Mouse (Mus musculus): ENCODE measurements around the gene Sept11. TPM values are rescaled to one million over a fixed set of nuclear protein-coding genes. Genes with fewer than 3 reads are reported as not detected.
A peak's percentile ranks its signal among the peaks of the same experiment; 100 is the strongest.

Sept11 gene
- polyA plus RNA-seq, 1 experiment from 2014 or later, result 39.2 TPM

DNA sequence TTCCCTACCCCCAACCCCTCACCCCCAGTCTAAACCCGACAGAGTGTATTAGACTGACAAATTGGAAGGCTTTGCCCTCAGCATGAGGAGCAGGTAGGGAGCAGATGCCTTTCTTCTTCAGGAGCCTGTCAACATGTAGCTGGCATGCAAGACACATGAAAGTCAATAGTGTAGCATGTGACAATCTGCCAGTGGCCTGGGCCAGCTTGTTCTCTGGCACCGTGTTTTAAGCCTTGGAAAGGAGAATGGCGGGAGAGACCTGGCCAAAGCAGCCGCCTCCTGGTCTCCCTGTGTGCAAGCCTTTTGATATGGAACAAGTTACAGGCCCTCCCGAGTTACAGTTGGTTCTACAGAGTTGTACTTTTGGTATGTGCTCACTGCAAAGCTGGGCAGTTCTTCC, 47.5 kb downstream of the Sept11 start:
- WGBS, result 92% methylated on average over 5 of the region's 5 CpGs
- H3K9ac ChIP-seq (ENCODE audit: low read depth, low read length), result no peak overlapping the region
- no peak overlapping the region for H3K4me3 ChIP-seq (ENCODE audit: low read depth, low read length)
- H3K4me1 ChIP-seq (replicated peaks; ENCODE audit: control insufficient read depth, insufficient read depth, low read length), result no peaks in the 10 kb centered on the region
- H3K27me3 ChIP-seq (replicated peaks; ENCODE audit: control insufficient read depth, insufficient read depth, low read length), result no peaks in the 10 kb centered on the region
- H3K36me3 ChIP-seq (ENCODE audit: control insufficient read depth, insufficient read depth), result peaks cover 19% of the 10 kb centered on the region
- no peak overlapping the region for H3K27ac ChIP-seq (ENCODE audit: low read depth, low read length)
- peaks cover 2% of the 10 kb centered on the region; the same call in 1 of the 2 replicates for H3K9me3 ChIP-seq (ENCODE audit: control insufficient read depth)
- no peak for ATAC-seq
- H3K4me2 ChIP-seq (replicated peaks; ENCODE audit: low read depth), result no peak overlapping the region
- TF ChIP-seq CTCF (IDR thresholded peaks at IDR 0.05; ENCODE audit: low read depth), result no peak

DNA sequence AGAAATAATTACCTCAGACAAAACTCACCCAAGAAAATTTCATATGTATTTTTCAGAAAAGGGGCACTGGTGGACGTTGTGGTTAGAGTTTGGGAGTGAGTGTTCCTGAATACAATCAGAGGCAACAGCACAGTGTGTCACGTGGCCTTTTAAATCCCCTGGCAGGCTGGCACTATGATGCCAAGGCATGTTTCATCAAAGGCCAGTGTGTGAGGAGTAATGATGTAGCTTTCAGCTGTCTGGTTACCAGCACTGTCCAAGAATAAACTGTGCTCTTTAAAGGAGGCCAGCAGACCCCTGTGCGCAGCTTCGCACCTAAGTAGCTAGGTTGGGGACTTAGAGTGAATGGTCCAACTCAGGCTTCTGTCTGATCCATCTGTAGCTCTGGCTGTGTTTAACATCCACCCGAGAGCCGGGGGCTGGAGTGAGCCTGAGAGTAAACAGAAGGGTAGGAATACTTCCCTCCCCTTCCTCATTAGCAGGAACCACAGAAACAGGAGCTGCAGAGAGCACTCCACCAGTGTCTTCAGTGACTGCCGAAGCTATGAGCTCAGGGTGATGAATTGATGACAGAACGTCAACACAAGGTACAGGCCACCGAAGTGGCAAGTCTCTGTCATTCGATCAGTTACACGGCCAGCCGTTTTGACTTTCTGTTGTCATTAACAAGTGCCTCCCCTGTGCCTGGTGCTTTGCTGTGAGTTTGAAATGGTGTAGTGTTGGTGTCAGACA, 50.3 kb downstream of the Sept11 start:
- no peak for ATAC-seq
- no peak for TF ChIP-seq CTCF (IDR thresholded peaks at IDR 0.05; ENCODE audit: low read depth)
- Histone ChIP-seq H3K4me3 (ENCODE audit: low read depth, low read length) (no peak overlapping the region), H3K27me3 (replicated peaks; ENCODE audit: control insufficient read depth, insufficient read depth, low read length) (no peaks in the 10 kb centered on the region), H3K27ac (ENCODE audit: low read depth, low read length) (no peak overlapping the region), H3K9me3 (ENCODE audit: control insufficient read depth) (no peaks in the 10 kb centered on the region), H3K4me2 (replicated peaks; ENCODE audit: low read depth) (no peak overlapping the region), H3K4me1 (replicated peaks; ENCODE audit: control insufficient read depth, insufficient read depth, low read length) (no peaks in the 10 kb centered on the region), H3K36me3 (ENCODE audit: control insufficient read depth, insufficient read depth) (peaks cover 23% of the 10 kb centered on the region), H3K9ac (ENCODE audit: low read depth, low read length) (no peak overlapping the region)
- 47% methylated on average over 12 of the region's 12 CpGs for WGBS

DNA sequence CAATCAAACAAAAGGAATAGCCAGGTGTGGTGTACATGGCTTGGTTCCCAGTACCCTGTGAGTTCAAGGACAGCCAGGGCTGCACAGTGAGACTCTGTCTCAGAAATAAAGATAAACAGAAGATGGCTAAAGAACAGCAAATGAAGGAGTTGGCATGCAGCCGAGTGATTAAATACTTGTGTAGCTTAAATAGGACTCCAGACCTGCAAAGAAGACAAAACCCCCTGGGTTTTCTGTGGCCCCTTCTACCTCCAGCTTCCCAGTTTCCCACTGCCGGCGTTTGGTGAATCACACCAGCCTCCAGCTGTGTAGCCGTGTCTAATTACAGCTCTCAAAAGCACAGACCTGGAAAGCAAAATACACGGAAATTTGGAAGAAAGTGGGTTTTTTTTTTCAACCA, 51.6 kb downstream of the Sept11 start:
- Histone ChIP-seq H3K4me1 (replicated peaks; ENCODE audit: control insufficient read depth, insufficient read depth, low read length) (no peaks in the 10 kb centered on the region), H3K36me3 (ENCODE audit: control insufficient read depth, insufficient read depth) (peaks cover 23% of the 10 kb centered on the region), H3K27ac (ENCODE audit: low read depth, low read length) (no peak overlapping the region), H3K27me3 (replicated peaks; ENCODE audit: control insufficient read depth, insufficient read depth, low read length) (no peaks in the 10 kb centered on the region), H3K9ac (ENCODE audit: low read depth, low read length) (no peak overlapping the region), H3K4me3 (ENCODE audit: low read depth, low read length) (no peak overlapping the region), H3K4me2 (replicated peaks; ENCODE audit: low read depth) (no peak overlapping the region), H3K9me3 (ENCODE audit: control insufficient read depth) (no peaks in the 10 kb centered on the region)
- WGBS, result 58% methylated on average over 5 of the region's 5 CpGs
- TF ChIP-seq CTCF (IDR thresholded peaks at IDR 0.05; ENCODE audit: low read depth), result no peak
- ATAC-seq, result no peak

DNA sequence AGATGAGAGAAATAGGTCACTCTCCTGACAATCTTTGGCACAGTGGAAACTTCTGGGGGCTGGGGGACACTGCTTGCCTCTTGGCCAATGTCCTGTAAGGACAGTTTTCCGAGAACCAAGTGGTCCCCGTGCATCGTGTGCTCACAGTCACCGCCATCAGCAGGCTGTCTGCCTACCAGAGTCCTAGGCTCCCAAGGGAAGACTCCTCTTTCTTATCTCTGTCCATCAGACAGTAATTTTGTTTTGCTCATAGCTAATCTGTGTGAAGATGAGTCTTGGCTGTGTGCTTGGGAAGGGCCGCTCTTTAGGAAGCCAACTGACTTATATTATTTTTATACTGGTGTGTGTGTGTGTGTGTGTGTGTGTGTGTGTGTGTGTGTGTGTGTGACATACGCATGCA, 52.3 kb downstream of the Sept11 start:
- Histone ChIP-seq H3K27me3 (replicated peaks; ENCODE audit: control insufficient read depth, insufficient read depth, low read length) (no peaks in the 10 kb centered on the region), H3K9ac (ENCODE audit: low read depth, low read length) (no peak overlapping the region), H3K36me3 (ENCODE audit: control insufficient read depth, insufficient read depth) (peaks cover 17% of the 10 kb centered on the region), H3K4me2 (replicated peaks; ENCODE audit: low read depth) (no peak overlapping the region), H3K9me3 (ENCODE audit: control insufficient read depth) (no peaks in the 10 kb centered on the region), H3K4me1 (replicated peaks; ENCODE audit: control insufficient read depth, insufficient read depth, low read length) (no peaks in the 10 kb centered on the region), H3K27ac (ENCODE audit: low read depth, low read length) (no peak overlapping the region), H3K4me3 (ENCODE audit: low read depth, low read length) (no peak overlapping the region)
- no peak for ATAC-seq
- 89% methylated on average over 6 of the region's 6 CpGs for WGBS
- TF ChIP-seq CTCF (IDR thresholded peaks at IDR 0.05; ENCODE audit: low read depth), result no peak

DNA sequence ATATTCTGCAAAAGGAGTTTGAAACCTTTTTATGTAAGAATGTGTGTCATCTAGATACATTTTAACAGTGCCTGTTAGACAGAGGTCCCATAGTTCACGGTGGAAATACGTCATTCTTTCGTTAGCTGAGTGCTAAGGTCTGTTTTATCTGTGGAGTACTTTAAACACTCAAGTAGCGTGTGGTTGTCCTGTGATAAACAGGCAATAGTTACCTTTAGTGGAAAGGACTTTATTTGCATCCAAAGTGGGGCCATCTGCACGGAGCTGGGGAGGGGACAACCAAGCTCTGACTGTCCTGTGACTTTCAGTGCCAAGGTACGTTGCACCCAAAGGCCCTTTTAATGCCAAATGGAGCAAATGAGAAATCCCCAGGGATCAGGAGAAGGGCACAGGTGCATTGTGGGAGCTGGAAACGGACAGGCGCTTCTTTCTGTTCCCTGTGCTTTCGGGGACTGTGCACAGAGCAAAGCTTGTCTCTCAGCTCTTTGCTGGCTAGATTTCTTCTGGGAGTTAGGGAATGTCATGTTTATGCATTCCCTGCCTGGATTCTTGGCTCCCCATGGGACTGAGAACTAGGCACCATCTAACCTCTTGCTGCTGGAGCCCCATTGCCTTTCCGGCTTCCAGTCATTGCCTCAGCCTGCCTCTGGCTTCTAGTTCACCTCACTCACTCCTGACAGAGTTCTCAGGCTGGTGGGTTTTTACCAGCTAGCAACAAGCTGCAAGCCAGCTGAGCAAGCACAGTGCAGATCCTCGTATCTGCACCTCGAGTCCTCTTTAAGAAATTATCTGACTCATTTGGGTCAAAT, 56.9 kb downstream of the Sept11 start:
- Histone ChIP-seq H3K36me3 (ENCODE audit: control insufficient read depth, insufficient read depth) (peaks cover 7% of the 10 kb centered on the region; the same call in 1 of the 2 replicates), H3K27me3 (replicated peaks; ENCODE audit: control insufficient read depth, insufficient read depth, low read length) (no peaks in the 10 kb centered on the region), H3K4me2 (replicated peaks; ENCODE audit: low read depth) (no peak overlapping the region), H3K9ac (ENCODE audit: low read depth, low read length) (no peak overlapping the region), H3K9me3 (ENCODE audit: control insufficient read depth) (no peaks in the 10 kb centered on the region), H3K4me1 (replicated peaks; ENCODE audit: control insufficient read depth, insufficient read depth, low read length) (no peaks in the 10 kb centered on the region), H3K27ac (ENCODE audit: low read depth, low read length) (0 out of 2 replicates have a peak overlapping the region, but pooled peaks have one; percentile 36), H3K4me3 (ENCODE audit: low read depth, low read length) (no peak overlapping the region)
- no peak for ATAC-seq
- whole genome bisulfite sequencing, result 60% methylated on average over 12 of the region's 12 CpGs
- TF ChIP-seq CTCF (IDR thresholded peaks at IDR 0.05; ENCODE audit: low read depth), result no peak

DNA sequence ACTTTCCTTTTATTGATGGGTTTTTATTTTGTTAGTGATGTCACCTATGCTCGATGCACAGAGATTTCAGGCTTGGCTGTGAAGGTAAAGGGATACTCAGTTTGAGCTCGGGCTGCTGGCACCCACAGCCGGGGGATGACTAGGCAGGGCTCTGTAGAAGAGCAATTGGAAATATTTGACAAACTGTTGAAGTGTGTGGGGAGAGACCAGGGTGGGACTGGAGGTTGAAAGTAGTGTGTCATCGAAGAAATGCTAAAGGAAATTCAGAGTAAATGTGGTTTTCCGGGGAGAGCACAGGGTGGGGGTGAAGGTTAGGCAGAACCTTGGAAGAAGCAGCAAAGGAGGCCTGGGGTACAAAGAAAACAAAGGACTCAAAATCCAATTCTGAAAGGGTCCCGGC, 58.7 kb downstream of the Sept11 start:
- 62% methylated on average over 6 of the region's 6 CpGs for WGBS
- no peak for ATAC-seq
- TF ChIP-seq CTCF (IDR thresholded peaks at IDR 0.05; ENCODE audit: low read depth), result no peak
- no peaks in the 10 kb centered on the region for H3K4me1 ChIP-seq (replicated peaks; ENCODE audit: control insufficient read depth, insufficient read depth, low read length)
- H3K4me3 ChIP-seq (ENCODE audit: low read depth, low read length), result no peak overlapping the region
- H3K9me3 ChIP-seq (ENCODE audit: control insufficient read depth), result no peaks in the 10 kb centered on the region
- peak overlapping the region; percentile 21; the same call in 1 of the 2 replicates for H3K27ac ChIP-seq (ENCODE audit: low read depth, low read length)
- peaks cover 10% of the 10 kb centered on the region for H3K36me3 ChIP-seq (ENCODE audit: control insufficient read depth, insufficient read depth)
- H3K9ac ChIP-seq (ENCODE audit: low read depth, low read length), result no peak overlapping the region
- no peak overlapping the region for H3K4me2 ChIP-seq (replicated peaks; ENCODE audit: low read depth)
- H3K27me3 ChIP-seq (replicated peaks; ENCODE audit: control insufficient read depth, insufficient read depth, low read length), result no peaks in the 10 kb centered on the region

All from intestine, postnatal 0 days (tissue).